Mouse (Mus musculus): ENCODE results near the gene Gm28053. TPM values are rescaled to one million over a fixed set of nuclear protein-coding genes. Genes with fewer than 3 reads are reported as not detected.

Gene Gm28053
- polyA plus RNA-seq, 1 experiment from 2014 or later, result 2.3 TPM

DNA sequence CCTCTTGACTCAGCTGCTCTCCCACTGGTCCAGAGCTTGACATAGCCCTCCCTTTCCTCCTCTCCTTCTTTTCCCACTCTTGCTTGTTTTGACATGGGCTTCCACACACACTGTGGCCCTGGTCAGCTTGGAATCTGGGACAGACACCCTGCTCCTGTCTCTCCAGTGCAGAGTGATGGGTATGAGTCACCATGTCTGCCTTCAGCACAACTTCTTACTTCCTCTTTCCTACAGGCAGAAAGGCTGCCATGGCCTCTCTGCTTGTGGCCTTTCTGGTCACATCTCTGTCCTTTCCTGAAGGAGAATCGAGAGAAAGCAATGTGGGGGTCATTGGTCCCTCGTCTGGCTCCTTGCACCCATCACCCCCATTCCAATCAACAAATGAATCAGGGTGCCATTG is 31.3 kb upstream of the Gm28053 start:
- H3K36me3 ChIP-seq (ENCODE audit: control insufficient read depth, insufficient read depth), result no peaks in the 10 kb centered on the region
- no peaks in the 10 kb centered on the region for H3K27me3 ChIP-seq (replicated peaks; ENCODE audit: control insufficient read depth, insufficient read depth, low read length)
- no peaks in the 10 kb centered on the region for H3K4me1 ChIP-seq (replicated peaks; ENCODE audit: control insufficient read depth, insufficient read depth, low read length)
- no peak overlapping the region for H3K4me2 ChIP-seq (replicated peaks; ENCODE audit: low read depth)
- H3K27ac ChIP-seq (ENCODE audit: low read depth, low read length), result no peak overlapping the region
- ATAC-seq, result no peak
- WGBS, result 84% methylated on average over 2 of the region's 2 CpGs
- H3K9me3 ChIP-seq (ENCODE audit: control insufficient read depth), result no peaks in the 10 kb centered on the region
- no peak overlapping the region for H3K4me3 ChIP-seq (ENCODE audit: low read depth, low read length)
- no peak overlapping the region for H3K9ac ChIP-seq (ENCODE audit: low read depth, low read length)
- TF ChIP-seq CTCF (IDR thresholded peaks at IDR 0.05; ENCODE audit: low read depth), result no peak

- H3K9me3 ChIP-seq (ENCODE audit: control insufficient read depth), result no peaks in the 10 kb centered on the region
- no peak overlapping the region for H3K4me3 ChIP-seq (ENCODE audit: low read depth, low read length)
- H3K4me1 ChIP-seq (replicated peaks; ENCODE audit: control insufficient read depth, insufficient read depth, low read length), result no peaks in the 10 kb centered on the region
- no peak overlapping the region for H3K9ac ChIP-seq (ENCODE audit: low read depth, low read length)
- ATAC-seq, result no peak
- TF ChIP-seq CTCF (IDR thresholded peaks at IDR 0.05; ENCODE audit: low read depth), result no peak
- no peak overlapping the region for H3K4me2 ChIP-seq (replicated peaks; ENCODE audit: low read depth)
- H3K27ac ChIP-seq (ENCODE audit: low read depth, low read length), result no peak overlapping the region
- no peaks in the 10 kb centered on the region for H3K36me3 ChIP-seq (ENCODE audit: control insufficient read depth, insufficient read depth)
- 88% methylated on average over 2 of the region's 2 CpGs for WGBS
- H3K27me3 ChIP-seq (replicated peaks; ENCODE audit: control insufficient read depth, insufficient read depth, low read length), result no peaks in the 10 kb centered on the region
Measured at GRCm38 (mm10) chr6:48689320-48689719, 29.1 kb upstream of the Gm28053 start.

DNA sequence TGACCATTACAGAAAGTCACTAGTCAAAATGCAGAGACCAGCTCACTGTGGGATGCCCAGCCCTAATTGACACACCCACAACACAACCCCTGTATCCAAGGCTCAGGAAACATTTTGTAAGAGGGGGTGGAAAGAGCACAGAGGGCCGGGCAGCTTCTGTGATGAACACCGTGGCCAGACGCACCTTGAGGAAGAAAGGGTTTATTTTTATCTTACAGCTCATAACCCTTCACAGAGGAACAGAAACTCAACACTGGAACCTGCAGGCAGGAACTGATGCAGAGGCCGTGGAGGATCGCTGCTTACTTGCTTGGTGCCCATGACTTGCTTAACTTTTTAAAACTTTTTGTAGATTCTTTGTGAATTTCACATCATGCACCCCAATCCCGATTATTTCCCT is 25.4 kb upstream of the Gm28053 start:
- Histone ChIP-seq H3K9ac (ENCODE audit: low read depth, low read length) (no peak overlapping the region), H3K4me2 (replicated peaks; ENCODE audit: low read depth) (no peak overlapping the region), H3K9me3 (ENCODE audit: control insufficient read depth) (no peaks in the 10 kb centered on the region), H3K4me3 (ENCODE audit: low read depth, low read length) (no peak overlapping the region), H3K36me3 (ENCODE audit: control insufficient read depth, insufficient read depth) (no peaks in the 10 kb centered on the region), H3K27me3 (replicated peaks; ENCODE audit: control insufficient read depth, insufficient read depth, low read length) (no peaks in the 10 kb centered on the region), H3K4me1 (replicated peaks; ENCODE audit: control insufficient read depth, insufficient read depth, low read length) (no peaks in the 10 kb centered on the region), H3K27ac (ENCODE audit: low read depth, low read length) (no peak overlapping the region)
- no peak for TF ChIP-seq CTCF (IDR thresholded peaks at IDR 0.05; ENCODE audit: low read depth)
- ATAC-seq, result no peak
- WGBS, result 72% methylated on average over 6 of the region's 6 CpGs

DNA sequence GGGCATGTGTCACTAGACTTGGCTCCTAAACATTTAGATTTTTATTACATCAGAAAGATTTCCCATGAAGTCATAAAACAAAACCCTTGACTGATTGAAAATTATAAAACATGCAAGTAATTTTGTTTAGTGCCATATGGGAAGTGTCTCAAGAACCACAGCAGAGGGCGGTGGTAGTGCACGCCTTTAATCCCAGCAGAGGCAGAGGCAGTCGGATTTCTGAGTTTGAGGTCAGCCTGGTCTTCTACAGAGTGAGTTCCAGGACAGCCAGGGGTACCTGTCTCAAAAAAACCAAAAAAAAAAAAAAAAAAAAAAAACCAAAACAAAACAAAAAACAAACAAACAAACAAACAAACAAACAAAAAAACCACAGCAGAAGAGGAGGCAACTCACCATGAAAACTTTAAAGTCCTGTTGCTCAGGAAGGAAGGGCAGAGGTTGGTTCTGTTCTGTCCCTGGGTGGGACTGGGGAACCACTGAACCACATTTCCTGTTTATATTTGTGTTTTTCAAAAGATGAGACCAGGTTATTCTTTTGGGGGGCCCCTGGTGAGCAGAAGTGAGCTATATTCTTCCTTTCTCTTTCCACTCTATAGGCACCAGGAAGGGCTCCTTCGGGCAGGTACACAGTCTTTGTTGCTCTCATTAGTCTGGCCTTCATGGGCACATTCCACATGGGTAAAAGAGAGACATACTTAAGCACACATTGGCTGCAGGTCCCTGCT is 21.4 kb upstream of the Gm28053 start:
- Histone ChIP-seq H3K4me3 (ENCODE audit: low read depth, low read length) (no peak overlapping the region), H3K4me2 (replicated peaks; ENCODE audit: low read depth) (no peak overlapping the region), H3K9ac (ENCODE audit: low read depth, low read length) (no peak overlapping the region), H3K9me3 (ENCODE audit: control insufficient read depth) (no peaks in the 10 kb centered on the region), H3K36me3 (ENCODE audit: control insufficient read depth, insufficient read depth) (no peaks in the 10 kb centered on the region), H3K27me3 (replicated peaks; ENCODE audit: control insufficient read depth, insufficient read depth, low read length) (no peaks in the 10 kb centered on the region), H3K4me1 (replicated peaks; ENCODE audit: control insufficient read depth, insufficient read depth, low read length) (no peaks in the 10 kb centered on the region), H3K27ac (ENCODE audit: low read depth, low read length) (no peak overlapping the region)
- WGBS, result 78% methylated on average over 4 of the region's 4 CpGs
- no peak for TF ChIP-seq CTCF (IDR thresholded peaks at IDR 0.05; ENCODE audit: low read depth)
- no peak for ATAC-seq

DNA sequence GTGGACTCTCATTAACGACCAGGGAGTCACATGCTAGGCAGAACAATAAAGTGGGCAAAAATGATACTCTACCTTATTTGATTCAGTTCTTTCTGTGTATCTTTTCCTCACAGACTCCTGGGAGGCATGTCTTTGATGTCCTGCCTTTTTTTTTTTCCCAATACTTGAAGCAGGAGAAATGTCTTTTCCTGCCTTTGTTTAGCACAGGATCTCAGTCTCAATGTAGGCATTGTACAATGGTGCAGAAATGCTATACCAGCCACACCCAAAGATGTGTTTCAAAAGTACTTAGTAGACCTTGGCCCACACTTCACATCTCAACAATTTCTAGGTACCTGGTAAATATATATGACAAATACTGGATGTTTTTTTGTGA is 20.9 kb upstream of the Gm28053 start:
- Histone ChIP-seq H3K27ac (ENCODE audit: low read depth, low read length) (no peak overlapping the region), H3K9ac (ENCODE audit: low read depth, low read length) (no peak overlapping the region), H3K27me3 (replicated peaks; ENCODE audit: control insufficient read depth, insufficient read depth, low read length) (no peaks in the 10 kb centered on the region), H3K4me1 (replicated peaks; ENCODE audit: control insufficient read depth, insufficient read depth, low read length) (no peaks in the 10 kb centered on the region), H3K9me3 (ENCODE audit: control insufficient read depth) (no peaks in the 10 kb centered on the region), H3K4me3 (ENCODE audit: low read depth, low read length) (no peak overlapping the region), H3K4me2 (replicated peaks; ENCODE audit: low read depth) (no peak overlapping the region), H3K36me3 (ENCODE audit: control insufficient read depth, insufficient read depth) (no peaks in the 10 kb centered on the region)
- no peak for ATAC-seq
- WGBS, result 34% methylated on average over 1 of the region's 1 CpGs
- TF ChIP-seq CTCF (IDR thresholded peaks at IDR 0.05; ENCODE audit: low read depth), result no peak

- H3K4me1 ChIP-seq (replicated peaks; ENCODE audit: control insufficient read depth, insufficient read depth, low read length), result no peaks in the 10 kb centered on the region
- no peak overlapping the region for H3K4me3 ChIP-seq (ENCODE audit: low read depth, low read length)
- H3K9me3 ChIP-seq (ENCODE audit: control insufficient read depth), result no peaks in the 10 kb centered on the region
- no peak for TF ChIP-seq CTCF (IDR thresholded peaks at IDR 0.05; ENCODE audit: low read depth)
- H3K4me2 ChIP-seq (replicated peaks; ENCODE audit: low read depth), result no peak overlapping the region
- WGBS, result 77% methylated on average over 7 of the region's 7 CpGs
- ATAC-seq, result no peak
- H3K27ac ChIP-seq (ENCODE audit: low read depth, low read length), result no peak overlapping the region
- no peak overlapping the region for H3K9ac ChIP-seq (ENCODE audit: low read depth, low read length)
- H3K36me3 ChIP-seq (ENCODE audit: control insufficient read depth, insufficient read depth), result no peaks in the 10 kb centered on the region
- H3K27me3 ChIP-seq (replicated peaks; ENCODE audit: control insufficient read depth, insufficient read depth, low read length), result no peaks in the 10 kb centered on the region
Measured at GRCm38 (mm10) chr6:48698066-48698856, 20.1 kb upstream of the Gm28053 start.
